Mouse (Mus musculus) small intestine, adult 2 months (tissue): ENCODE measurements around the gene Znrd1as. TPM values are rescaled to one million over a fixed set of nuclear protein-coding genes. Genes with fewer than 3 reads are reported as not detected.

Experiments used
- H3K27ac ChIP-seq: fragments of 200-500 bp; 2 replicates; pipeline ENCODE4 v1.5.1; 2012; ENCODE audit warnings: low read depth, low read length, control low read depth, inconsistent platforms; ENCODE audit not compliant: insufficient read depth
- H3K27me3 ChIP-seq: fragments of 200-500 bp; 2 replicates; pipeline ENCODE4 v1.6.1; 2012; ENCODE audit warnings: mild to moderate bottlenecking, moderate library complexity, low read length, inconsistent platforms; ENCODE audit not compliant: control insufficient read depth, insufficient read depth
- H3K36me3 ChIP-seq: fragments of 200-500 bp; 2 replicates; pipeline ENCODE4 v1.6.1; 2012; ENCODE audit warnings: mild to moderate bottlenecking, low read length, control low read depth, inconsistent platforms; ENCODE audit not compliant: control insufficient read depth, insufficient read depth
- H3K4me1 ChIP-seq: fragments of 200-500 bp; 2 replicates; pipeline ENCODE4 v1.6.1; 2012; ENCODE audit warnings: low read length, inconsistent platforms, mixed read lengths; ENCODE audit not compliant: control insufficient read depth, insufficient read depth, insufficient read length
- H3K4me3 ChIP-seq: fragments of 200-500 bp; 2 replicates; pipeline ENCODE4 v1.5.1; 2012; ENCODE audit warnings: low read depth, mild to moderate bottlenecking, control low read depth, inconsistent platforms, low read length, moderate library complexity
- CTCF ChIP-seq: fragments of 200-500 bp; IDR thresholded peaks from 2 replicates; pipeline ENCODE4 v1.5.1; 2012; ENCODE audit warnings: low read depth, mild to moderate bottlenecking, control low read depth, inconsistent platforms, low read length, moderate library complexity, mixed read lengths; ENCODE audit not compliant: insufficient replicate concordance, insufficient read length; ENCODE audit errors: extremely low read depth
- POLR2A ChIP-seq: fragments of 200-500 bp; IDR thresholded peaks from 2 replicates; pipeline ENCODE4 v1.6.1; 2012; ENCODE audit warnings: low read depth, mild to moderate bottlenecking, control low read depth, inconsistent platforms, low read length, moderate library complexity
- WGBS: fragments of 180-500 bp; shearing (Covaris S2); methylation state at CpG from one replicate; pipeline ENCODE4 v1.1.7; 2018; 5-methylcytosine and 5-hydroxymethylcytosine counted together
- polyA plus RNA-seq: library from polyadenylated mRNA; depleted of rRNA; stranded (reverse); fragments of >200 nt; gene quantifications from 2 replicates; pipeline ENCODE4 v1.2.3, GENCODE M21; 2012

The Znrd1as gene
- polyA plus RNA-seq, 1 experiment, result 0.25 TPM

DNA sequence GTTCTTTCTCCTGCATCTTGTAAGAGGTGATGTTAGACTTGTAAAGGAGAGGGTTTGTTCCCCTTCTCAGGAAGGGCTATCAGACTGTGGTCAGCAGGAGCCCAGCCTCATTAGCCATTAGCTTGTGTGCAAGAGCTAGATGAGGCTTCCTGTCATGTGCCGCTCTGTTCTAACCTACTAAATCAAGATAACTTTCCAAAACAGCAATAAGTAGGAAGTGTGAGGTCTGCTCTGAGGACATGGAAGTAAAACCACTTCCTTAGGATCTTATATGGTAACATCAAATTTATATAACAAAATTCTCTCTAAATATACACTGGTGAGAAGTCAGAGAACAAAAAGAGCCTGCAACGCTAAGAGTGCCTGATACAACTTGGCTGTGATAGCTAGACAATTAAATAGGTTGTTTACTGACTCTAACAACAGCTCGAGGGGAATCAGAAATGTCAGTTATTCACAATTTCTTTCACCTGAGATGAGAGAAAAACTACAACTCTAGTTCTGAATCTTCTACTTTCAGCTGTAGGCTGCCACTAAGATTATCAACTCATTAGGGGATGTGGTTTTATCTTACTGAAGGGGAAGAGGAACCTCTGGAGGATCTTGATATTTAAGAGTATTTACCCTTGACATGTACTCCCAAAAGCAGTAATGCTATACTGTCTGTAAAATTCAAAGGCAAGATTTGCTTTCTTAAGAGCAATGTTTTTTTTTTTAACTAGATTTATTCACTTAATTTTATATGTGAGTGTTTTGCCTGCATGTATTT lies 34.1 kb downstream of the Znrd1as start:
- 56% methylated on average over 3 of the region's 3 CpGs for WGBS
- Histone ChIP-seq H3K4me1 (peaks cover 3% of the 10 kb centered on the region; the same call in 1 of the 2 replicates), H3K27ac (no peak overlapping the region), H3K36me3 (no peaks in the 10 kb centered on the region), H3K27me3 (peaks cover 14% of the 10 kb centered on the region; the same call in 1 of the 2 replicates), H3K4me3 (no peak overlapping the region)
- no peak for TF ChIP-seq POLR2A
- TF ChIP-seq CTCF, result no peak

DNA sequence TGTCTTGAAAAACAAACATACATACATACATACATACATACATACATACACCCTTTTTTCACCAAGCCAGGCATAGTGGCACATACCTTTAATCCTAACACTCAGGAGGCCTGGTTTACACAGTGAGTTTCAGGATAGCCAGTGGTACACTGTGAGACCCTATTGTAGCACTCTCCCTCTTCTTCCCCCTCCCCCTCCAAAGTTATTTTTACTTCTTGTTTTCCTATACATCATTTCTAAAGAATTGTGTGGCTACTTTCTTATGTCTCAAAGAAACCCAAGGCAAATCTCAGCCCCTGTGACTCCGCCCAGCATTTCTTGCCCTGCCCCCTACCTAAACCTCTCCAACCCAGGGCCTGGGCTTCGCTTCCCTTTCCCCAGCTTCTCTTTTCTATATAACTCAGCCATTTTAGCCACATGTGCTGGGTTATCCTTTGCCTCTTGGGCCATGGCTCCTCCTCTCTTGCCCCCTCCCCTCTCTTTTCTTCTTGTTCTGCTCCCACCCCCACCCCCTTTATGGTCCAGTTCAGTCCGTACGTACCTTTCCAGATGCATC lies 35.5 kb downstream of the Znrd1as start:
- H3K27ac ChIP-seq, result no peak overlapping the region

DNA sequence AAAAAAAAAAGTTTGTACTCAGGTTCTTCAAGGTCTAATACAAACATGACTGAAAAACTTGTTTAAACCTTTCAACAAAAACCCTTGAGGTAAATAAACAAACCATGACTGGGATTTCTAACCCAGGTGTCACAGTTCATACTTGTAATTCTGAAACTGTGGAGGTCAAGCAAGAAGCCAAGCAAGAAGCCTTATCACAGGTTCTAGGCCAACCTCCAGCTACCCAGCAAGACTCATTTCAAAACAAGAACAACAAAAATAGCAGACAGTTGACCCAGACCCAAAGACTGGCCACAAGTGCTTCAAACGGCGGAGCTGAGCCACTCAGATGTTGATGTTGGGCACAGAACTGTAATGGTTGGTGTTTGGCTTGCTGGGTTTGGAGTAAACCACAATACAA lies 36.1 kb downstream of the Znrd1as start:
- TF ChIP-seq CTCF (no peak), POLR2A (no peak)
- 78% methylated on average over 2 of the region's 2 CpGs for WGBS
- H3K4me3 ChIP-seq, result no peak overlapping the region

More for the DNA sequence above, 35.5 kb downstream of the Znrd1as start:
- Histone ChIP-seq H3K4me1 (no peaks in the 10 kb centered on the region), H3K4me3 (no peak overlapping the region), H3K27me3 (peaks cover 6% of the 10 kb centered on the region; the same call in 1 of the 2 replicates), H3K36me3 (no peaks in the 10 kb centered on the region)
- TF ChIP-seq POLR2A, result no peak
- no peak for TF ChIP-seq CTCF
- WGBS, result 98% methylated on average over 4 of the region's 4 CpGs

DNA sequence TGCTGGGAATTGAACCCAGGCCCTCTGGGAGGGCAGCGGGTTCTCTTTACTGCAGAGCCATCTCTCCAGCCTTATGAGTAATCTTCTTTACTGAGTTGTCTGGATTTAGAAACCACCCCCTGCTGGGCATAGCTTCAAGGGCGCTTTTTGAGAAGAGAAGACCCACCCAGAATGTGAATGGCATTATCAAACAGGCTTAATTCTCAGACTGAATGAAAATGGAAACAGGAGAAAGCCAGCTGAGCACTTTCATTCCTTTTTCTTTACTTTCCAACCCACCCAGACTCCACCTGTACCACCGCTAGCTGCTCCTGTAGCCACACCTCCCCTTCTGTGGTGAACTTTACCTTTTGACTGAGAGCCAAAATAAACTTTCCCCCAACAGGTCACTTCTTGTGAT lies 37.1 kb downstream of the Znrd1as start:
- Histone ChIP-seq H3K36me3 (no peaks in the 10 kb centered on the region), H3K27me3 (no peaks in the 10 kb centered on the region), H3K27ac (no peak overlapping the region), H3K4me3 (no peak overlapping the region), H3K4me1 (no peaks in the 10 kb centered on the region)
- TF ChIP-seq POLR2A, result no peak
- no peak for TF ChIP-seq CTCF
- 37% methylated on average over 3 of the region's 3 CpGs for WGBS

More for the DNA sequence above, 36.1 kb downstream of the Znrd1as start:
- H3K4me1 ChIP-seq, result no peaks in the 10 kb centered on the region
- no peaks in the 10 kb centered on the region for H3K36me3 ChIP-seq
- no peaks in the 10 kb centered on the region for H3K27me3 ChIP-seq
- no peak overlapping the region for H3K27ac ChIP-seq

DNA sequence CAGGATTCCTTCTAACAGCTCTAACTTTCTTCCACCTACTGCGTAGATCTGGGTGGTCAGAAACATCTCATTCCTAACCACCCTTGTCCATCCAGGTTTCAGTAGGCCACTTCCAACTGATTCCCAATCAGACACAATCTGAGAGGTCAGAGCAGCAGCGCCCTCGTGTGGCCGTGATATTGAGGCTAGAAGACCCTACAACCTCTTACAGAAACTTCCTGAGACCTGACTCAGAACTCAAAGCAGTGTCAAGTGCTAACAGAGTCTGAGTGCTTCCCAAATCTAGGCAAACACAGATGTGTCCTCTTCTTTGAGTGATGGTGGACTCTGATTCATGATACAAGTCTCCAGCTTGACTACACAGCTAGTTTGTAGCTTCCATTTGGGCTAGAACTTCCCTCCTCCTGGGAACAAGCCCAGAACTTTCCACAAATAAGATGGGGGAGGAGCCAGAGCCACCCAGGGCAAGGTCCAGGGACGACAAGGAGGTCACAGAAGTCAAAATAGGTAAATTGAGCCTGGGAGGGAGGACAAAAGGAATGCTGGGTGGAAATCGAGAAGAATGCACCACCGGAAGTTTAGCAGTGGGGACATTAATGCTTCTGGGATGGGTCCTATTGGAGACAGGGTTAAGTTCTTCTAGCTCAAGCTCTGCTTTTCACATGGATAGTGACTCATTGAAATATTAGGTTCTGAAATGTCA lies 38.8 kb downstream of the Znrd1as start:
- Histone ChIP-seq H3K27me3 (no peaks in the 10 kb centered on the region), H3K4me3 (no peak overlapping the region), H3K27ac (no peak overlapping the region), H3K4me1 (no peaks in the 10 kb centered on the region), H3K36me3 (no peaks in the 10 kb centered on the region)
- TF ChIP-seq CTCF (peak; percentile 86; the same call in 1 of the 2 replicates), POLR2A (no peak)
- 17% methylated on average over 7 of the region's 7 CpGs for WGBS

DNA sequence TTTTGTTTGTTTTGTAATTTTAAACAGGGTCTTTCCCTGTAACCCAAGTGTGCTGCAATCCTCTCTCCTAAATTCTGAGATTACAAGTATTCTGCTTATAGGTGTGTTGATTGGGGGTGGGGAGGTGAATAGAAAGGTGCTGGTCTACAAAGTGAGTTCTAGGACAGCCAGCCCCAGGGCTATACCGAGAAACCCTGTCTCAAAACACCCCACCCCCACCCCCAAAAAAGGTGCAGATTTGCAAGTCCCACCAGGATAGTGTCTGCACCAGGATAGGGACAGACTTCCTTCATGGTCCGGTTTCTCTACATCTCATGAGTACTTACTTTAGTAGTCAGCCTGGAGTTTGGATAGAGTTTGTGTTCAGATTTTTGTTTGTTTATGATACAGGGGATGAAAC lies 40.1 kb downstream of the Znrd1as start:
- no peak overlapping the region for H3K4me3 ChIP-seq
- no peak overlapping the region for H3K27ac ChIP-seq
- H3K4me1 ChIP-seq, result 0 out of 2 replicates have a peak, but pooled peaks cover 3% of the 10 kb centered on the region
- 58% methylated on average over 2 of the region's 2 CpGs for whole genome bisulfite sequencing
- peaks cover 9% of the 10 kb centered on the region for H3K27me3 ChIP-seq
- no peaks in the 10 kb centered on the region for H3K36me3 ChIP-seq
- no peak for TF ChIP-seq CTCF
- TF ChIP-seq POLR2A, result no peak

DNA sequence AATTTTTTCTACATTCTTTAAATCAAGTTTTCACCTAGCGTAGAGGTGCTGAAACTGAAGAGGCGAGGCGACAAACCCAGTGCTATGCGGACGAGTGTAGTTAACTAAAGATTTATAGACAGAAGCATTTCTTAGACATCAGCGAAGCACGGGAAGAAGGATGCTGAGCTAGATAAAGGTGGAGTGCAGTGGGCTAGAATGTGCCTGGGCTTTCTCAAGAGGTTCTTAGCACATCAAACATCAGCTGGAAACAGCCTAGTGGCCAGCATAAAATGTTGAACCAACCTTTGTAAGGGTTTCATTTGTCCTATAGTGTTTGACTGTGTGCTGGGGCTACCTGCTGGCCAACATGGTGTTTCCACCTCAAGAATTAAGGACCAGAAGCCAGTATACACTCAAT lies 42.5 kb downstream of the Znrd1as start, which contains the start of gene Zfp57:
Zfp57 (plus strand) TSS at position 301 of the 400 bp plus-strand sequence.
- Histone ChIP-seq H3K27ac (no peak within 1 kb of the TSS), H3K4me3 (no peak within 1 kb of the TSS), H3K4me1 (0 out of 2 replicates have a peak, but pooled peaks cover 3% of the 10 kb centered on the region), H3K36me3 (no peaks in the 10 kb centered on the region), H3K27me3 (peaks cover 9% of the 10 kb centered on the region)
- 93% methylated on average over 7 of the region's 7 CpGs for whole genome bisulfite sequencing
- no peak for TF ChIP-seq POLR2A
- TF ChIP-seq CTCF, result no peak
